Mouse (Mus musculus): ENCODE results near the gene Tcl1.
"Not testable (repeated sequence)": the region's sequence is repeated elsewhere in the genome, so short reads cannot be mapped to it uniquely, and the experiment has no call there.

Tcl1 gene

GRCm38 (mm10) chr12:105222601-105223319 lies at the start of gene Tcl1:
Gene Tcl1, minus strand, starts transcription at chr12:105222793.
- DNase-seq, result no peak

- no peak for DNase-seq
Observed at GRCm38 (mm10) chr12:105271016-105271965, 48.7 kb upstream of the Tcl1 start.

- DNase-seq, result no peak
Observed at GRCm38 (mm10) chr12:105267076-105267475, 44.5 kb upstream of the Tcl1 start.

GRCm38 (mm10) chr12:105266096-105266495 lies 43.5 kb upstream of the Tcl1 start:
- DNase-seq, result peak; percentile 37

DNA sequence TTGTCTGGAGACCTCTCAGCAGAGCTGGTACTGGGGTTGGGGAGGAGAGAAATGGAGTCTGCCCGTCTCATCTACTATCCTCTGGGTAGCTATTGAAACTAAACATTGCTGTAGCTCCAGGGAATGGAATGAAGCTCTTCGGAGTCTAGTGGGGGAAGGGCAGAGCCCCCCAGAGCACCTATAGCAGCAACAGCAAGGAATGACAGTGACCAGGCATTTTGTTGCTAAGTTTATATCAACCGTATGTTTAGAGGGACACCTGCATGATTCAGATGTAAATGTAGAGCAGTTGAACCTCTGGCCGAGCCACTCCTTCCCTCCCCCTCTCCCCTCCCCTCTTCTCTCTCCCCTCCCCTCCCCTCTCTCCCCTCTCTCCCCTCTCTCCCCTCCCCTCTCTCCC lies 36.6 kb upstream of the Tcl1 start:
- no peak for DNase-seq

DNA sequence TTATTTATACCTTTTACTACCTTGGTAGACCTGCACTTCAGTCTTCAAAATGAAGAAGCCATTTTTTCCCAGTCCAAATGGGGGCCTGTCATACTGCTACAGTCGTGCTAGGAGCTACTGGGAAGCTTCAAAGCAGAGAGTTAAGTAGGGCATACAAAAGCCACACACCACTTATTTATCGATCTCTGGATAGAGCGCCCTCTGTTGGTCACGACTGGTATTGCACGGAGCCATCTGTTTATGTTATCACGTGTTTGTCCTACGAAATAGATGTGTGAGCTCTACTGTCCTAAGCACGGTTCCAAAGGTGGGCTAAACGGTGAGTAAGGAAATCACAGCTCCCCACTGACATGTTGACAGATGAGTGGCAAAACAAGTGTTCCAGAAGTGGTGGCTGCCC lies 36.2 kb upstream of the Tcl1 start:
- DNase-seq, result no peak

DNA sequence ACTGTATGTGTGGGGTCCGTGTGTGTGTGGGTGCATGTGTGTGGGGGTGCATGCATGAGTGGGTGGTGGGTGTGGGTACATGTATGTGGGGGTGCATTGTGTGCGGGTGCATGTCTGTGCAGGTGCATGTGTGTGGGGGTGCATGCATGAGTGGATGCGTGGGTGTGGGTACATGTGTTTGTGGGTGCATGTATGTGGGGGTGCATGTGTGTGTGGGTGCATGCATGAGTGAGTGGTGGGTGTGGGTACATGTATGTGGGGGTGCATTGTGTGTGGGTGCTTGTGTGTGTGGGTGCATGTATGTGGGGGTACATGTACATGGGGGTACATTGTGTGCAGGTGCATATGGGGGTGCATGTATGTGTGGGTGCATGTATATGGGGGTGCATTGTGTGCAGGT lies 31.2 kb upstream of the Tcl1 start:
- no peak for DNase-seq

- peak; percentile 38 for DNase-seq
Observed at GRCm38 (mm10) chr12:105248763-105249233, 26.2 kb upstream of the Tcl1 start.

GRCm38 (mm10) chr12:105239060-105239459 lies 16.5 kb upstream of the Tcl1 start:
- no peak for DNase-seq

GRCm38 (mm10) chr12:105235091-105235490 lies 12.5 kb upstream of the Tcl1 start:
- DNase-seq, result no peak

GRCm38 (mm10) chr12:105234362-105234761 lies 11.8 kb upstream of the Tcl1 start:
- DNase-seq, result no peak

DNA sequence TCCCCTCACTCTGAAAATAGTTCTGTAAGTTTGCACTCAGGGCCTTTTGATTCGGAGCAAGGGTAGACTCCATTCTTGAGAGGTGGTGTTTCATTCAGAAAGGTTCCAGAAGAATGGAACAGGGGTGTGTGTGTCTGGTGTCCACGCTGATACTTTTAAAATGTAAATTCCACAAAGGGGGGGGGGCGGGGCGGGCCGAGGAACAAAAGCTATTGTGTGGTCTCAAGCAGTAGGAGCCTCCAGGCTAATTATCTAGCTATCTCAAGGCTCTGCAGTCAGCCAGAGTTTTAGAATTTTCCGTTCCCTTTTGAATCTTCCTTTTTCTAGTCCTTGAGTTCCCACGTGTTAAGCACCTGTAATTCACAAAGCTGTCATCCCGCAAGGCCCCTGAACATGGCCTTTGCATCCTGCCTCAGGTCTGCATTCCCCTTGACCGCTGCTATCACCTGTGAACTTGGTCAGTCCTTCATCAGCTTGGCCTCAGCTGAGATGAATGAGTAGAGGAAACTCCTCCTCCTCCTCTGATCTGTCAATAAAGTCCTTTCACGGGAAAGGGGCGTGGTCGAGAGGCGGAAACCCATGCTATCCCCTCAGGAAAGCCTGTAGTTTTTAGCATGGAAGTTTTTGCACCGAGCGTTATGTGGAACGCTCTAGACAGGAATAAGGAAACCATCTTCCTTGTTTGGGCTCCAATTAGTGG lies 2.2 kb upstream of the Tcl1 start:
- no peak for DNase-seq

- DNase-seq, result no peak
Observed at GRCm38 (mm10) chr12:105217101-105217760, 5.4 kb downstream of the Tcl1 start.

- DNase-seq, result no peak
Observed at GRCm38 (mm10) chr12:105209231-105209630, 13.4 kb downstream of the Tcl1 start.

GRCm38 (mm10) chr12:105208441-105208840 lies 14.2 kb downstream of the Tcl1 start:
- no peak for DNase-seq

GRCm38 (mm10) chr12:105207071-105207470 lies 15.5 kb downstream of the Tcl1 start:
- DNase-seq, result no peak

DNA sequence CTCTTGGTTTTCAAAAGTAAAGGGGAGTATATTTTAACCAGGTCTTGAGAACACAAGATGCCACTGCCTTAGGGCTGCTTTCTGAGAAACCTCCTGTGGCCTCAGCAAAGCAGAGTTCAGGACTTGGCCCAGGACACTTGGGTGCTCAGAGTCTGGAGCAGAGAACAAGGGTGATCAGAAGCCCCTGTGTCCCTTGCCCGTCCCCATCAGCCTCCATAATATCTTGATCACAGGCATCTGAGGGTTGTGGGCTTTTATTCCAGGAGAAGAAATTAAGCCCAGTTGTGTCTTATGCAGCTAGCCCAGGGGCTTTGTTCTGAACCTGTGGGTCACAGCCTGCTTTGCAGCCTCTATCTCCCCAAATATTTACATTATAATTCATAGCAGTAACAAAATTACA lies 20.9 kb downstream of the Tcl1 start, which contains the start of gene Tcl1b4:
TSS of gene Tcl1b4 (plus strand) at position 301 of the 400 bp plus-strand sequence.
- not testable (repeated sequence) for DNase-seq

- not testable (repeated sequence) for DNase-seq
Observed at GRCm38 (mm10) chr12:105199684-105200497, 22.7 kb downstream of the Tcl1 start.

DNA sequence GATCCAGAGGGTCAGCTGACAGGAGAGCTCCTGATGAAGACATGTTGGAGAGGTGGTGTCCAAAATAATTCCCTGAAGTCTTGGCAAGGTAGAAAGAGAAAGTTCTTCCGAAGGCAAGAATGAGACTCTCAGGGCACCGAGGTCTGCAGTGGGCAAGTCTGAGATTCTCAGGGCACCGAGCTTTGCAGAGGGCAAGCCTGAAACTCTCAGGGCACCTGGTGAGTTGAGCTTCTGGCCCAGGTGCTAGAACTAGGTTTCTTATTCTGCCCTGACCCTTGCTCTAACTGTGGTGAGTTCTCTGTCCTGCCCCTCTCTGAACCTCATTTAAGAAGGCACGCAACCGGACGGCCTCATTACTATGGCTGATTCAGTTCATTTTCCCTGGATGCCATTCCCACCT lies 31.9 kb downstream of the Tcl1 start, which contains the start of gene Tcl1b3:
TSS of gene Tcl1b3 (plus strand) at position 301 of the 400 bp plus-strand sequence.
- not testable (repeated sequence) for DNase-seq

DNA sequence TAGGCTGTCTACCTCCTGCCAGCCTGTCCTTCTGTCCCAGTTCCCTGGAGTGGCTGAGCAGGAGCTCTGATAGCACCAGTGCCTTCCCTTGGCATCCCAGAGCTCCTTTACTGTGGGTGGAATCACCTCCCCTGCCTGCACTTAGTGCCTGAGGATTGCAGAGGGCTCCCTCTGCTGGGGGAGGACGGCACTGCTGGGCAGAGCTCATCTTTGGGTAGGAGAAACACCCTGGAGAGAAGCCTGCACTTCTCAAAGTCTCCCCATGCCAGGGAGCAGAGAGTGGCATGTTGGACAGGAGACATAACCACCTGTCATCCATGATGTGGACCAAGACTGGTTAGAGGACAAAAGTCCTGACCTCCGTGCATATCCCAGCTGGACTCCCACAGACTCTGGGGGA lies 33.6 kb downstream of the Tcl1 start:
- DNase-seq, result peak; percentile 4

DNA sequence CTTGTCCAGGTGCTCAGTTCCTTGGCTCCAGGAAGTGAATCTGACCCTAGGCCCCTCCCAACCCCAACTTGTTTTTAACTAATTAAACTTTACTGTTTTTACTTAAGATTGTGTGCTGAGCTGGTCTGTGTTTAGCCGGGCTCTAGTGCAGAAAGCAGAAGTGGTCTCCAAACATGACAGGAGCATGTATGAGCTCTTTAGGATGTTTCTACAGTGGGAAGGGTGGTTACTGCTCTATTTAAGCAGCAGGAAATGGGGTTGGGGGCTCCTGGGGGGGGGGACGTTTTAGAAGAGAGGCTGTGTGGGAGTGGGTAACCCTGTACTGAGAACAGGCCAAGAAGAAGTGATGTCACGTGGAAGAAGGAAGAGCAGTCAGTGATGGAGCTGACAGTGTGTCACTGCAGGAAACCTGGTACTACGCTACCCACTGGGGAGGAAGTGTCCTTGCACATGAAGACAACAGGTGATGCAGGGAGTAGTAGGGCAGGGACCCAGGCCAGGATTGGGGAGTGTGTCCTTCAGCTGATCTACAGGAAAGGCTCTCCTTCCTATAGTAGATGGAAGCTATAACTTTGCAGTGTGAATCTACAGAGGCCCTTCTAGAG lies 41.5 kb downstream of the Tcl1 start:
- not testable (repeated sequence) for DNase-seq
